In genomic region chr6:145906096-145906890, GRCm38 (mm10) we compare ENCODE assay signal across 16 mouse cellular contexts. TPM values are rescaled to one million over a fixed set of nuclear protein-coding genes. Genes with fewer than 3 reads are reported as not detected.
DNase-seq lines count a peak whose midpoint lies in the region; ATAC-seq and TF ChIP-seq lines count a peak whose summit lies in the region.
"Had no signal": no experiment of that assay in that cellular context is flagged by ENCODE, and none has a peak within 500 bp of the region (broad histone marks: within the 10 kb centered on the region; RNA-seq: fewer than 3 reads in every experiment).

No protein-coding gene starts in this region.

- H3K27ac ChIP-seq in stomach, postnatal 0 days (replicated peaks) = no peak overlapping the region
- H3K27ac ChIP-seq: embryonic facial prominence, embryonic 12.5 days; forebrain, embryonic 12.5 days; hindbrain, embryonic 12.5 days; liver, embryonic 12.5 days; midbrain, embryonic 15.5 days had no signal

- no peak overlapping the region for H3K4me2 ChIP-seq in stomach, postnatal 0 days (replicated peaks; ENCODE audit: low read depth)
- H3K4me2 ChIP-seq: embryonic facial prominence, embryonic 12.5 days; forebrain, embryonic 12.5 days; hindbrain, embryonic 12.5 days; liver, embryonic 12.5 days; midbrain, embryonic 15.5 days had no signal

- no peaks in the 10 kb centered on the region for H3K36me3 ChIP-seq in splenic B cell, adult 2 months (ENCODE audit: control insufficient read depth, insufficient read depth, low read length, poor library complexity, severe bottlenecking)
- H3K36me3 ChIP-seq in stomach, postnatal 0 days (ENCODE audit: control insufficient read depth, insufficient read depth, low read length) = no peaks in the 10 kb centered on the region
- H3K36me3 ChIP-seq: embryonic facial prominence, embryonic 12.5 days; forebrain, embryonic 12.5 days; G1E; hindbrain, embryonic 12.5 days; liver, embryonic 12.5 days; midbrain, embryonic 15.5 days had no signal

- peak; percentile 25 for DNase-seq in retina, embryonic 14.5 days (ENCODE audit: low spot score)
- DNase-seq in retina, postnatal 1 day = no peak
- peak; percentile 84 to 87 for DNase-seq in adrenal gland, adult (ENCODE audit: inconsistent age in 2 of 2, low spot score in 1 of 2)
- DNase-seq in kidney, adult 8-10 months = peak; percentile 19 to 24
- DNase-seq in splenic B cell, adult 2 months (ENCODE audit: low read depth, low spot score) = peak; percentile 52
- no peak for DNase-seq in stomach, postnatal 0 days (ENCODE audit: low spot score)
- DNase-seq in testis, postnatal 10 days (ENCODE audit: low spot score) = no peak
- DNase-seq: cerebellum, adult 9-10 months; gastrocnemius, postnatal 10 days; lung, postnatal 14 days had no signal

- TF ChIP-seq CTCF in stomach, postnatal 0 days (IDR thresholded peaks at IDR 0.05; ENCODE audit: low read depth) = no peak

- TF ChIP-seq EP300 in stomach, postnatal 0 days (optimal IDR thresholded peaks at IDR 0.05) = no peak

- H3K4me1 ChIP-seq in stomach, postnatal 0 days (replicated peaks; ENCODE audit: control insufficient read depth, insufficient read depth) = no peaks in the 10 kb centered on the region
- H3K4me1 ChIP-seq: embryonic facial prominence, embryonic 12.5 days; forebrain, embryonic 12.5 days; hindbrain, embryonic 12.5 days; liver, embryonic 12.5 days; midbrain, embryonic 15.5 days had no signal

- WGBS in stomach, postnatal 0 days = 76% methylated on average over 7 of the region's 7 CpGs

- H3K9me3 ChIP-seq in stomach, postnatal 0 days (ENCODE audit: control insufficient read depth, low read length) = no peaks in the 10 kb centered on the region
- H3K9me3 ChIP-seq: embryonic facial prominence, embryonic 12.5 days; forebrain, embryonic 12.5 days; hindbrain, embryonic 12.5 days; liver, embryonic 12.5 days; midbrain, embryonic 15.5 days had no signal

- no peak overlapping the region for H3K9ac ChIP-seq in stomach, postnatal 0 days (ENCODE audit: low read length)
- H3K9ac ChIP-seq: embryonic facial prominence, embryonic 12.5 days; forebrain, embryonic 12.5 days; hindbrain, embryonic 12.5 days; liver, embryonic 12.5 days; midbrain, embryonic 15.5 days had no signal

- no peak for ATAC-seq in stomach, postnatal 0 days (ENCODE audit: low FRiP score, low TSS enrichment)
- ATAC-seq: liver, embryonic 12.5 days had no signal

- no peak overlapping the region for H3K4me3 ChIP-seq in stomach, postnatal 0 days (ENCODE audit: low read depth, low read length)
- H3K4me3 ChIP-seq: embryonic facial prominence, embryonic 12.5 days; forebrain, embryonic 12.5 days; hindbrain, embryonic 12.5 days; liver, embryonic 12.5 days; midbrain, embryonic 15.5 days had no signal

- H3K27me3 ChIP-seq in splenic B cell, adult 2 months (ENCODE audit: control insufficient read depth, insufficient read depth, low read length, poor library complexity, severe bottlenecking) = no peaks in the 10 kb centered on the region
- no peaks in the 10 kb centered on the region for H3K27me3 ChIP-seq in stomach, postnatal 0 days (ENCODE audit: control insufficient read depth, insufficient read depth, low read length)
- H3K27me3 ChIP-seq: embryonic facial prominence, embryonic 12.5 days; forebrain, embryonic 12.5 days; hindbrain, embryonic 12.5 days; liver, embryonic 12.5 days; midbrain, embryonic 15.5 days had no signal

RNA-seq across cellular contexts. Expression of gene Sspn, which starts 25.1 kb away (rescaled TPM):
- polyA plus RNA-seq in stomach, postnatal 0 days (2015; fragmentation: Nextera tagmentation; extraction: Ambion mirVana) = 8.0 and 8.1 TPM in 2 replicates
- polyA plus RNA-seq: G1E had no signal

RNA-seq across cellular contexts. Expression of gene Bhlhe41, which starts 40.9 kb away (rescaled TPM):
- polyA plus RNA-seq in stomach, postnatal 0 days (2015; fragmentation: Nextera tagmentation; extraction: Ambion mirVana) = 1.3 and 1.6 TPM in 2 replicates
- polyA plus RNA-seq: G1E had no signal

Comparison
In these comparisons a context has a peak if more than half of its experiments do, and no peak if none do; other contexts are left out.
1. DNase-seq: peak in retina, embryonic 14.5 days (single experiment), adrenal gland, adult (2 of 2), kidney, adult 8-10 months (2 of 2) and splenic B cell, adult 2 months (single experiment); none in retina, postnatal 1 day (single experiment), stomach, postnatal 0 days (single experiment) and testis, postnatal 10 days (single experiment).